16 mouse cellular contexts compared by ENCODE assay signal in the genomic region with DNA sequence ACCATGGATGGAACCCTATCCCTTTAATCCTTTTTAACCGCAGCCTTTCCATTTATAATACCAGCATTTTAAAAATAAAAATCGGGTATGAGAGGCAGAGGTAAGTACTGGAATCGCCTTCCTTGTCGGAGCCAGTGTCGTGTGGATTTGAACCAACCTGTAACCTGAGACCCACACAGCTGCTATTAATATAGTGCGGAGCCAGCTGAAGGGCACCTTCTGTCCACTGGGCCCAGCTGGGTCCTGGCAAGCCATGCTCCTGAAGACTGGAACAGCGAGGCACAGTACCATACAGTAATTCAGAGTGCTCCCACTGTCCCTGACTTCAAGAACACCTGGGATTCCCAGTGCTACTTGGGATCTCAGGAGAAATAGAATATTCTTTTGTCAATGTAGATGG. TPM values are rescaled to one million over a fixed set of nuclear protein-coding genes. Genes with fewer than 3 reads are reported as not detected.
DNase-seq lines count a peak whose midpoint lies in the region; ATAC-seq lines count a peak whose summit lies in the region.
"Had no signal": no experiment of that assay in that cellular context is flagged by ENCODE, and none has a peak within 500 bp of the region (broad histone marks: within the 10 kb centered on the region; RNA-seq: fewer than 3 reads in every experiment).

No protein-coding gene starts in this region.

- no peaks in the 10 kb centered on the region for H3K36me3 ChIP-seq in heart, embryonic 16.5 days (ENCODE audit: control insufficient read depth, insufficient read depth)
- no peaks in the 10 kb centered on the region for H3K36me3 ChIP-seq in embryonic facial prominence, embryonic 11.5 days (replicated peaks; ENCODE audit: control insufficient read depth, insufficient read depth, low read depth, low read length)

- no peak for DNase-seq in heart, adult 8-10 months (ENCODE audit: low spot score)
- peak; percentile 80 for DNase-seq in embryonic facial prominence, embryonic 11.5 days (ENCODE audit: low spot score)
- DNase-seq in gastrocnemius, adult 8-10 months (ENCODE audit: low spot score in 2 of 2): peak; percentile 53 to 69
- peak; percentile 41 for DNase-seq in mesoderm, embryonic 11.5 days (ENCODE audit: low read depth, low spot score)
- no peak for DNase-seq in layer of hippocampus, postnatal 10 days (ENCODE audit: low spot score in 2 of 2)
- no peak for DNase-seq in ovary, postnatal 10 days (ENCODE audit: low spot score)
- DNase-seq: adrenal gland, postnatal 14 days; cerebellum, adult 8-10 months; kidney, adult 8-10 months; lung, postnatal 14 days; thymus, postnatal 25 days had no signal

- peak overlapping the region; percentile 53 for H3K27ac ChIP-seq in heart, embryonic 16.5 days (ENCODE audit: low read length)
- no peak overlapping the region for H3K27ac ChIP-seq in embryonic facial prominence, embryonic 11.5 days (replicated peaks; ENCODE audit: low read depth, low read length)
- H3K27ac ChIP-seq: liver, embryonic 14.5 days had no signal

- H3K9me3 ChIP-seq in heart, embryonic 16.5 days (replicated peaks; ENCODE audit: control insufficient read depth, low read length): no peaks in the 10 kb centered on the region
- no peaks in the 10 kb centered on the region for H3K9me3 ChIP-seq in embryonic facial prominence, embryonic 11.5 days (replicated peaks; ENCODE audit: control insufficient read depth, low read length)
- H3K9me3 ChIP-seq: forebrain, embryonic 10.5 days; heart, embryonic 12.5 days had no signal

- peak overlapping the region; percentile 3 for H3K9ac ChIP-seq in heart, embryonic 16.5 days (ENCODE audit: low read length)
- no peak overlapping the region for H3K9ac ChIP-seq in embryonic facial prominence, embryonic 11.5 days (replicated peaks; ENCODE audit: low read length)
- H3K9ac ChIP-seq: heart, embryonic 12.5 days; liver, embryonic 14.5 days had no signal

- H3K4me1 ChIP-seq in heart, embryonic 16.5 days (ENCODE audit: control insufficient read depth, insufficient read depth, low read length): peaks cover 63% of the 10 kb centered on the region
- no peaks in the 10 kb centered on the region; the same call in 1 of the 2 replicates for H3K4me1 ChIP-seq in embryonic facial prominence, embryonic 11.5 days (ENCODE audit: control insufficient read depth, insufficient read depth, low read length)

- no peak for ATAC-seq in heart, embryonic 16.5 days (replicated peaks; ENCODE audit: extremely low read depth, insufficient read depth, low FRiP score)
- ATAC-seq in embryonic facial prominence, embryonic 11.5 days (replicated peaks; ENCODE audit: insufficient number of reproducible peaks, low FRiP score, low TSS enrichment, low read depth): no peak
- ATAC-seq in CD4-positive, CD25-positive, alpha-beta regulatory T cell, adult 4 months: no peak

- no peak overlapping the region for H3K4me3 ChIP-seq in heart, embryonic 16.5 days (ENCODE audit: low read length)
- no peak overlapping the region for H3K4me3 ChIP-seq in embryonic facial prominence, embryonic 11.5 days (ENCODE audit: low read depth, low read length)
- H3K4me3 ChIP-seq: forebrain, embryonic 10.5 days; heart, embryonic 12.5 days had no signal

- 58% methylated on average over 7 of the region's 7 CpGs for WGBS in heart, embryonic 16.5 days
- WGBS in embryonic facial prominence, embryonic 11.5 days: 35% methylated on average over 7 of the region's 7 CpGs

- H3K27me3 ChIP-seq in heart, embryonic 16.5 days (ENCODE audit: control insufficient read depth, insufficient read depth, low read length): no peaks in the 10 kb centered on the region
- H3K27me3 ChIP-seq in embryonic facial prominence, embryonic 11.5 days (ENCODE audit: control insufficient read depth, insufficient read depth, low read length): no peaks in the 10 kb centered on the region
- H3K27me3 ChIP-seq: heart, embryonic 12.5 days had no signal

- H3K4me2 ChIP-seq in heart, embryonic 16.5 days (ENCODE audit: low read depth, low read length): no peak overlapping the region
- no peak overlapping the region for H3K4me2 ChIP-seq in embryonic facial prominence, embryonic 11.5 days (ENCODE audit: low read depth, low read length)
- H3K4me2 ChIP-seq: heart, embryonic 12.5 days had no signal

RNA-seq across cellular contexts. Expression of gene Trak1, which starts 44.5 kb away (rescaled TPM):
- polyA plus RNA-seq in heart, embryonic 16.5 days (2015; fragmentation: Nextera tagmentation; extraction: Ambion mirVana): 42.4 and 48.9 TPM in 2 replicates
- total RNA-seq in heart, adult 8-10 months (2022): 100 to 1,000 TPM; 294 to 334 (median 302) TPM
- polyA plus RNA-seq in embryonic facial prominence, embryonic 11.5 days (2014; fragmentation: Nextera tagmentation; extraction: Ambion mirVana): 8.8 and 10.1 TPM in 2 replicates
- total RNA-seq in gastrocnemius, adult 8-10 months (2022): 100 to 1,000 TPM; 133 to 200 (median 169) TPM
- 100 to 1,000 TPM; 207 to 210 TPM for total RNA-seq in layer of hippocampus, postnatal 10 days (2021)
- 10 to 100 TPM in 1 of 2 experiments, 1 to 10 TPM in 1; 8.9 to 10.7 TPM for polyA plus RNA-seq in CD4-positive, CD25-positive, alpha-beta regulatory T cell, adult 4 months (2017; shearing (Covaris generic))

Comparison
In these comparisons a context has a peak if more than half of its experiments do, and no peak if none do; other contexts are left out.
1. DNase-seq: peak in embryonic facial prominence, embryonic 11.5 days (single experiment), gastrocnemius, adult 8-10 months (2 of 2) and mesoderm, embryonic 11.5 days (single experiment); none in heart, adult 8-10 months (single experiment), layer of hippocampus, postnatal 10 days (0 of 2) and ovary, postnatal 10 days (single experiment).